Mouse (Mus musculus) spleen, adult 2 months (tissue): Measurements from ENCODE around the gene Zbtb16. TPM values are rescaled to one million over a fixed set of nuclear protein-coding genes. Genes with fewer than 3 reads are reported as not detected.

Experiments
- DNase-seq, 2 experiments: peaks; one replicate each; pipeline versions ENCODE4 v3.0.0 to v3.0.0-alpha.2; 2012 to 2021; ENCODE audit warnings: low spot score in 2 of 2, low read depth in 1 of 2
- H3K27ac ChIP-seq: fragments of 200-500 bp; 2 replicates; pipeline ENCODE4 v1.5.1; 2012; ENCODE audit warnings: low read length, inconsistent platforms; ENCODE audit not compliant: insufficient read depth
- H3K27me3 ChIP-seq: fragments of 200-500 bp; 2 replicates; pipeline ENCODE4 v1.6.1; 2012; ENCODE audit warnings: mild to moderate bottlenecking, moderate library complexity, low read length, inconsistent platforms; ENCODE audit not compliant: control insufficient read depth, insufficient read depth
- H3K36me3 ChIP-seq: fragments of 200-500 bp; 2 replicates; pipeline ENCODE4 v1.6.1; 2012; ENCODE audit warnings: mild to moderate bottlenecking, low read length, inconsistent platforms; ENCODE audit not compliant: control insufficient read depth, insufficient read depth
- H3K4me1 ChIP-seq: fragments of 200-500 bp; 2 replicates; pipeline ENCODE4 v1.6.1; 2011; ENCODE audit warnings: inconsistent platforms; ENCODE audit not compliant: control insufficient read depth, insufficient read depth, insufficient read length
- H3K4me3 ChIP-seq: fragments of 200-500 bp; 2 replicates; pipeline ENCODE4 v1.5.1; 2011; ENCODE audit warnings: mild to moderate bottlenecking, inconsistent platforms; ENCODE audit not compliant: insufficient read depth, insufficient read length; ENCODE audit errors: extremely low read depth
- CTCF ChIP-seq: fragments of 200-500 bp; IDR thresholded peaks from 2 replicates; pipeline ENCODE4 v1.5.1; 2011; ENCODE audit warnings: mild to moderate bottlenecking, inconsistent platforms; ENCODE audit not compliant: insufficient read depth, insufficient read length, insufficient replicate concordance; ENCODE audit errors: extremely low read depth
- POLR2A ChIP-seq: fragments of 200-500 bp; IDR thresholded peaks from 2 replicates; pipeline ENCODE4 v1.6.1; 2011; ENCODE audit warnings: low read depth, low read length, inconsistent platforms
- WGBS: fragments of 180-500 bp; shearing (Covaris S2); methylation state at CpG from one replicate; pipeline ENCODE4 v1.1.7; 2018; 5-methylcytosine and 5-hydroxymethylcytosine counted together
- polyA plus RNA-seq: library from polyadenylated mRNA; depleted of rRNA; stranded (reverse); fragments of >200 nt; gene quantifications from 2 replicates; pipeline ENCODE4 v1.2.3, GENCODE M21; 2012

Gene Zbtb16
- polyA plus RNA-seq, 1 experiment: 2.5 TPM

- H3K4me3 ChIP-seq: no peak overlapping the region
- H3K36me3 ChIP-seq: no peaks in the 10 kb centered on the region
- no peaks in the 10 kb centered on the region for H3K4me1 ChIP-seq
- no peak for TF ChIP-seq CTCF
- no peak for TF ChIP-seq POLR2A
- no peak overlapping the region for H3K27ac ChIP-seq
- H3K27me3 ChIP-seq: no peaks in the 10 kb centered on the region
- no peak for DNase-seq
- 70% methylated on average over 4 of the region's 4 CpGs for WGBS
These were observed 116.4 kb downstream of the Zbtb16 start for GRCm38 (mm10) chr9:48719619-48720018.

GRCm38 (mm10) chr9:48716549-48716948 is 119.5 kb downstream of the Zbtb16 start:
- DNase-seq: no peak
- no peaks in the 10 kb centered on the region for H3K27me3 ChIP-seq
- H3K27ac ChIP-seq: no peak overlapping the region
- TF ChIP-seq POLR2A (no peak), CTCF (no peak)
- no peaks in the 10 kb centered on the region for H3K36me3 ChIP-seq
- H3K4me1 ChIP-seq: no peaks in the 10 kb centered on the region
- H3K4me3 ChIP-seq: no peak overlapping the region
- WGBS: 92% methylated on average over 8 of the region's 8 CpGs

GRCm38 (mm10) chr9:48715042-48715441 is 121.0 kb downstream of the Zbtb16 start:
- no peak overlapping the region for H3K4me3 ChIP-seq
- no peaks in the 10 kb centered on the region for H3K36me3 ChIP-seq
- WGBS: 53% methylated on average over 8 of the region's 8 CpGs
- peak in 1 of 2 experiments; percentile 2 for DNase-seq
- H3K27ac ChIP-seq: no peak overlapping the region
- no peaks in the 10 kb centered on the region for H3K27me3 ChIP-seq
- H3K4me1 ChIP-seq: no peaks in the 10 kb centered on the region
- TF ChIP-seq POLR2A: no peak
- TF ChIP-seq CTCF: no peak

GRCm38 (mm10) chr9:48713779-48714178 is 122.2 kb downstream of the Zbtb16 start:
- Histone ChIP-seq H3K27me3 (no peaks in the 10 kb centered on the region), H3K36me3 (no peaks in the 10 kb centered on the region), H3K27ac (no peak overlapping the region), H3K4me3 (no peak overlapping the region), H3K4me1 (no peaks in the 10 kb centered on the region)
- no peak for TF ChIP-seq CTCF
- 91% methylated on average over 8 of the region's 8 CpGs for WGBS
- no peak for DNase-seq

GRCm38 (mm10) chr9:48712985-48713765 is 122.8 kb downstream of the Zbtb16 start:
- no peak overlapping the region for H3K27ac ChIP-seq
- no peaks in the 10 kb centered on the region for H3K4me1 ChIP-seq
- no peaks in the 10 kb centered on the region for H3K36me3 ChIP-seq
- no peak for TF ChIP-seq CTCF
- TF ChIP-seq POLR2A: no peak
- no peak for DNase-seq
- whole genome bisulfite sequencing: 71% methylated on average over 13 of the region's 13 CpGs
- no peaks in the 10 kb centered on the region for H3K27me3 ChIP-seq
- no peak overlapping the region for H3K4me3 ChIP-seq

GRCm38 (mm10) chr9:48711826-48712225 is 124.2 kb downstream of the Zbtb16 start:
- no peaks in the 10 kb centered on the region for H3K27me3 ChIP-seq
- H3K36me3 ChIP-seq: no peaks in the 10 kb centered on the region
- no peak for TF ChIP-seq POLR2A
- TF ChIP-seq CTCF: no peak
- H3K27ac ChIP-seq: no peak overlapping the region
- no peak for DNase-seq
- 42% methylated on average over 5 of the region's 5 CpGs for WGBS
- H3K4me3 ChIP-seq: no peak overlapping the region
- H3K4me1 ChIP-seq: no peaks in the 10 kb centered on the region

GRCm38 (mm10) chr9:48711296-48711781 is 124.7 kb downstream of the Zbtb16 start:
- H3K27ac ChIP-seq: no peak overlapping the region
- H3K4me1 ChIP-seq: no peaks in the 10 kb centered on the region
- H3K27me3 ChIP-seq: no peaks in the 10 kb centered on the region
- no peaks in the 10 kb centered on the region for H3K36me3 ChIP-seq
- whole genome bisulfite sequencing: 81% methylated on average over 9 of the region's 9 CpGs
- no peak for TF ChIP-seq POLR2A
- H3K4me3 ChIP-seq: no peak overlapping the region
- no peak for DNase-seq
